Mouse (Mus musculus): ENCODE results near the gene Dio1. TPM values are rescaled to one million over a fixed set of nuclear protein-coding genes. Genes with fewer than 3 reads are reported as not detected.

Dio1 gene
- total and polyA plus RNA-seq, 3 experiments: not detected

- TF ChIP-seq TAL1 (conservative IDR thresholded peaks at IDR 0.05; ENCODE audit: low read depth, low read length): no peak
- no peak for TF ChIP-seq GATA2 (IDR thresholded peaks at IDR 0.05; ENCODE audit: borderline replicate concordance, low read depth, low read length)
- TF ChIP-seq GATA1 (IDR thresholded peaks at IDR 0.05; ENCODE audit: borderline replicate concordance, low read length): no peak
- no peak for TF ChIP-seq POLR2AphosphoS5 (IDR thresholded peaks at IDR 0.05; ENCODE audit: insufficient replicate concordance, low read depth, low read length)
- no peak for TF ChIP-seq CTCF (IDR thresholded peaks at IDR 0.05; ENCODE audit: low read depth, low read length)
- H3K4me3 ChIP-seq (ENCODE audit: low read depth, low read length): peak within 1 kb of the TSS; percentile 82
- no peaks in the 10 kb centered on the region; the same call in 1 of the 2 replicates for H3K9me3 ChIP-seq (replicated peaks)
- H3K27me3 ChIP-seq (ENCODE audit: insufficient read depth, low read length): peaks cover 12% of the 10 kb centered on the region
- peak; percentile 94 for DNase-seq (ENCODE audit: low spot score)
- H3K36me3 ChIP-seq (replicated peaks): peaks cover 32% of the 10 kb centered on the region
- ATAC-seq (ENCODE audit: extremely low read depth, insufficient number of reproducible peaks, low FRiP score, poor library complexity, severe bottlenecking): peak; percentile 89
- H3K4me1 ChIP-seq (ENCODE audit: insufficient read depth, low read depth, low read length): peaks cover 31% of the 10 kb centered on the region
Observed at GRCm38 (mm10) chr4:107313690-107314478, 6.9 kb upstream of the Dio1 start, which contains the start of gene Yipf1. Gene Yipf1 (plus strand): TSS chr4:107314363.

GRCm38 (mm10) chr4:107303531-107303930 lies 3.4 kb downstream of the Dio1 start:
- H3K27me3 ChIP-seq (ENCODE audit: insufficient read depth, low read length): peaks cover 43% of the 10 kb centered on the region
- ATAC-seq (ENCODE audit: extremely low read depth, insufficient number of reproducible peaks, low FRiP score, poor library complexity, severe bottlenecking) (no peak), DNase-seq (ENCODE audit: low spot score) (no peak)
- no peak for TF ChIP-seq GATA1 (IDR thresholded peaks at IDR 0.05; ENCODE audit: borderline replicate concordance, low read length)
- TF ChIP-seq CTCF (IDR thresholded peaks at IDR 0.05; ENCODE audit: low read depth, low read length): no peak
- TF ChIP-seq TAL1 (conservative IDR thresholded peaks at IDR 0.05; ENCODE audit: low read depth, low read length): no peak
- TF ChIP-seq POLR2AphosphoS5 (IDR thresholded peaks at IDR 0.05; ENCODE audit: insufficient replicate concordance, low read depth, low read length): no peak
- TF ChIP-seq GATA2 (IDR thresholded peaks at IDR 0.05; ENCODE audit: borderline replicate concordance, low read depth, low read length): no peak
- H3K9me3 ChIP-seq (replicated peaks): no peaks in the 10 kb centered on the region
- H3K4me1 ChIP-seq (ENCODE audit: insufficient read depth, low read depth, low read length): peaks cover 18% of the 10 kb centered on the region
- no peak overlapping the region for H3K4me3 ChIP-seq (ENCODE audit: low read depth, low read length)
- H3K36me3 ChIP-seq (replicated peaks): no peaks in the 10 kb centered on the region

GRCm38 (mm10) chr4:107302832-107303231 lies 4.1 kb downstream of the Dio1 start:
- TF ChIP-seq CTCF (IDR thresholded peaks at IDR 0.05; ENCODE audit: low read depth, low read length) (no peak), GATA1 (IDR thresholded peaks at IDR 0.05; ENCODE audit: borderline replicate concordance, low read length) (no peak), TAL1 (conservative IDR thresholded peaks at IDR 0.05; ENCODE audit: low read depth, low read length) (no peak), GATA2 (IDR thresholded peaks at IDR 0.05; ENCODE audit: borderline replicate concordance, low read depth, low read length) (no peak), POLR2AphosphoS5 (IDR thresholded peaks at IDR 0.05; ENCODE audit: insufficient replicate concordance, low read depth, low read length) (no peak)
- H3K9me3 ChIP-seq (replicated peaks): no peaks in the 10 kb centered on the region
- no peaks in the 10 kb centered on the region for H3K36me3 ChIP-seq (replicated peaks)
- peaks cover 42% of the 10 kb centered on the region for H3K27me3 ChIP-seq (ENCODE audit: insufficient read depth, low read length)
- no peak for DNase-seq (ENCODE audit: low spot score)
- no peak for ATAC-seq (ENCODE audit: extremely low read depth, insufficient number of reproducible peaks, low FRiP score, poor library complexity, severe bottlenecking)
- peaks cover 18% of the 10 kb centered on the region for H3K4me1 ChIP-seq (ENCODE audit: insufficient read depth, low read depth, low read length)
- no peak overlapping the region for H3K4me3 ChIP-seq (ENCODE audit: low read depth, low read length)

- Histone ChIP-seq H3K4me1 (ENCODE audit: insufficient read depth, low read depth, low read length) (peaks cover 18% of the 10 kb centered on the region), H3K36me3 (replicated peaks) (no peaks in the 10 kb centered on the region), H3K4me3 (ENCODE audit: low read depth, low read length) (no peak overlapping the region), H3K27me3 (ENCODE audit: insufficient read depth, low read length) (peaks cover 40% of the 10 kb centered on the region), H3K9me3 (replicated peaks) (no peaks in the 10 kb centered on the region)
- DNase-seq (ENCODE audit: low spot score) (no peak), ATAC-seq (ENCODE audit: extremely low read depth, insufficient number of reproducible peaks, low FRiP score, poor library complexity, severe bottlenecking) (no peak)
- TF ChIP-seq GATA1 (IDR thresholded peaks at IDR 0.05; ENCODE audit: borderline replicate concordance, low read length) (no peak), GATA2 (IDR thresholded peaks at IDR 0.05; ENCODE audit: borderline replicate concordance, low read depth, low read length) (no peak), CTCF (IDR thresholded peaks at IDR 0.05; ENCODE audit: low read depth, low read length) (no peak), TAL1 (conservative IDR thresholded peaks at IDR 0.05; ENCODE audit: low read depth, low read length) (no peak), POLR2AphosphoS5 (IDR thresholded peaks at IDR 0.05; ENCODE audit: insufficient replicate concordance, low read depth, low read length) (no peak)
Observed at GRCm38 (mm10) chr4:107302221-107302620, 4.7 kb downstream of the Dio1 start.

- no peak overlapping the region for H3K4me3 ChIP-seq (ENCODE audit: low read depth, low read length)
- H3K27me3 ChIP-seq (ENCODE audit: insufficient read depth, low read length): peaks cover 34% of the 10 kb centered on the region
- TF ChIP-seq POLR2AphosphoS5 (IDR thresholded peaks at IDR 0.05; ENCODE audit: insufficient replicate concordance, low read depth, low read length): no peak
- no peak for TF ChIP-seq TAL1 (conservative IDR thresholded peaks at IDR 0.05; ENCODE audit: low read depth, low read length)
- no peak for TF ChIP-seq GATA2 (IDR thresholded peaks at IDR 0.05; ENCODE audit: borderline replicate concordance, low read depth, low read length)
- TF ChIP-seq CTCF (IDR thresholded peaks at IDR 0.05; ENCODE audit: low read depth, low read length): no peak
- TF ChIP-seq GATA1 (IDR thresholded peaks at IDR 0.05; ENCODE audit: borderline replicate concordance, low read length): no peak
Observed at GRCm38 (mm10) chr4:107300902-107301555, 5.9 kb downstream of the Dio1 start.

GRCm38 (mm10) chr4:107300371-107300770 lies 6.6 kb downstream of the Dio1 start:
- peaks cover 18% of the 10 kb centered on the region for H3K4me1 ChIP-seq (ENCODE audit: insufficient read depth, low read depth, low read length)
- peaks cover 30% of the 10 kb centered on the region for H3K27me3 ChIP-seq (ENCODE audit: insufficient read depth, low read length)
- no peak for DNase-seq (ENCODE audit: low spot score)
- TF ChIP-seq TAL1 (conservative IDR thresholded peaks at IDR 0.05; ENCODE audit: low read depth, low read length): no peak
- TF ChIP-seq CTCF (IDR thresholded peaks at IDR 0.05; ENCODE audit: low read depth, low read length): no peak
- TF ChIP-seq POLR2AphosphoS5 (IDR thresholded peaks at IDR 0.05; ENCODE audit: insufficient replicate concordance, low read depth, low read length): no peak
- TF ChIP-seq GATA1 (IDR thresholded peaks at IDR 0.05; ENCODE audit: borderline replicate concordance, low read length): no peak
- TF ChIP-seq GATA2 (IDR thresholded peaks at IDR 0.05; ENCODE audit: borderline replicate concordance, low read depth, low read length): no peak
- no peaks in the 10 kb centered on the region for H3K36me3 ChIP-seq (replicated peaks)
- no peaks in the 10 kb centered on the region for H3K9me3 ChIP-seq (replicated peaks)
- no peak overlapping the region for H3K4me3 ChIP-seq (ENCODE audit: low read depth, low read length)
- no peak for ATAC-seq (ENCODE audit: extremely low read depth, insufficient number of reproducible peaks, low FRiP score, poor library complexity, severe bottlenecking)

More at GRCm38 (mm10) chr4:107300902-107301555, 5.9 kb downstream of the Dio1 start:
- no peak for DNase-seq (ENCODE audit: low spot score)
- peaks cover 18% of the 10 kb centered on the region for H3K4me1 ChIP-seq (ENCODE audit: insufficient read depth, low read depth, low read length)
- H3K9me3 ChIP-seq (replicated peaks): no peaks in the 10 kb centered on the region
- H3K36me3 ChIP-seq (replicated peaks): no peaks in the 10 kb centered on the region
- no peak for ATAC-seq (ENCODE audit: extremely low read depth, insufficient number of reproducible peaks, low FRiP score, poor library complexity, severe bottlenecking)

Measured in G1E (cell line).